Mouse (Mus musculus) liver, postnatal 0 days (tissue): Measurements from ENCODE around the gene Nt5dc3.

ENCODE experiments used
- CTCF ChIP-seq: sonication (generic); IDR thresholded peaks from 2 replicates; pipeline ENCODE4 v1.5.1; 2016; ENCODE audit warnings: antibody characterized with exemption, low read depth
- EP300 ChIP-seq: IDR thresholded peaks from 2 replicates; pipeline ENCODE4 v1.6.1; 2016; ENCODE audit warnings: antibody characterized with exemption, low read depth, mild to moderate bottlenecking

DNA sequence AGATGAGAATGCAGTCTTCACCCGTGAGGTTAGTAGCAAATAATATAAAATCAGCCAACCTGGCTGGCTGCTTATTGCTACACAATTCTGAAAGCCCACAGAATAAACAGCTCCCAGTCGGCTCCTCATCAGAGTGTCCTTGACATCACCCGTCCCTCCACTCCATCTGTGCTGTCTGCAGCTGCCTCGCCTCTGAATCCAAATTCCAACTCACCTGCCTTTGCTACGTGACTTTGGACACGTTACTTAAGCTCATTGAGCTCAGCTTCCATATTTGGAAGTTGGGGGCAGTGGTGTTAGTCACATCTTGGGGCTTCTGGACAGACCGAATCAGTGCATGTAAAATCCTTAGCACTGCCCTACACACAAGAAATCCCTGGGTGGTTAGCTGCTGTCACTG lies 93.3 kb downstream of the Nt5dc3 start:
- TF ChIP-seq CTCF, result no peak
- TF ChIP-seq EP300, result no peak
